Mouse (Mus musculus) brain, embryonic 14.5 days (tissue): ENCODE data around the gene Proser2. TPM values are rescaled to one million over a fixed set of nuclear protein-coding genes. Genes with fewer than 3 reads are reported as not detected.
"Not testable (repeated sequence)": the region's sequence is repeated elsewhere in the genome, so short reads cannot be mapped to it uniquely, and the experiment has no call there.

Source experiments
- DNase-seq: peaks from one replicate; pipeline ENCODE4 v3.0.0-alpha.2; 2011; ENCODE audit warnings: low read depth
- CTCF ChIP-seq: fragments of 200-500 bp; IDR thresholded peaks from 2 replicates; pipeline ENCODE4 v1.5.1; 2012; ENCODE audit warnings: inconsistent platforms, mild to moderate bottlenecking, moderate library complexity, borderline replicate concordance; ENCODE audit not compliant: insufficient read depth, insufficient read length; ENCODE audit errors: extremely low read depth
- POLR2A ChIP-seq: fragments of 200-500 bp; IDR thresholded peaks from 2 replicates; pipeline ENCODE4 v1.6.1; 2012; ENCODE audit warnings: mild to moderate bottlenecking, inconsistent platforms, borderline replicate concordance; ENCODE audit not compliant: poor library complexity, insufficient read depth, insufficient read length, severe bottlenecking; ENCODE audit errors: extremely low read depth
- polyA plus RNA-seq: library from polyadenylated mRNA; depleted of rRNA; stranded (reverse); fragments of >200 nt; gene quantifications from 2 replicates; pipeline ENCODE4 v1.2.3, GENCODE M21; 2012

Proser2 gene
- polyA plus RNA-seq, 1 experiment, result 3.1 TPM

DNA sequence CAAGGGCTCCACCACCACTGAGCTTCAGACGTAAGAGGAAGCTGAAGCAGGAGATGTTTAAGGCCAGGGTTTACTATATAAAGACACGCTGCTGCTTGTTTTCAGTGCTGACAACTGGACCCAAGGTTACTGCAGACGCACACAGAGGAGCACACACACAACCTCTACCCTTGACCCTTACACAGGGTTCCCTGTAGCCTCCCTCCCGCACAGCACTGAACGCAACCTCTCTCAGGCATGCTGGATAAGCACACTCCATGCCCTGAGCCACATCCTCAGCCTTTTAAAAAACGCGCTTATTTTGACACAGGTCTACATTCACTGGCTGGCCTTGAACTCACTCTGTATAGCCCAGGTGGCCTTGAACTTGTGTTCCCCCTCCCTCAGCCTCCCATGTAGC is 7.0 kb downstream of the Proser2 start:
- no peak for DNase-seq
- TF ChIP-seq CTCF (no peak), POLR2A (no peak)

DNA sequence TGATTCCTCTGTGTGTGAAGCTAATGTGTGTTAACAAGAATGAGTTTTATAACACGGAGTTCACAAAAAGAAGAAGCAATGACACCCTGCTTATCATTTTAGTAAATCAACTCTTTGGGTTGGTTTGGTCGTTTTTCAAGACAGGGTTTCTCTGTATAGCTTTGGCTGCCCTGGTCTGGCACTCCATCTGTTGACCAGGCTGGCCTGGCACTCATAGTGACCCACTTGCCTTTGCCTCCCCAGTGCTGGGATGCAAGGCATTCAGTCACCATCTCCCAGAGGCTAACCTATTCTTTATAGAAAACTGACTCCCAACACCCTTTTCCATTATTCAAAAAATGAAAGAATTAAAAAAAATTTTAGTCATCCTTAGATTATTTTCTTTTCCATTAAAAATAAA is 8.9 kb downstream of the Proser2 start:
- DNase-seq, result no peak
- no peak for TF ChIP-seq POLR2A
- TF ChIP-seq CTCF, result no peak

GRCm38 (mm10) chr2:6118246-6118645 is 11.8 kb downstream of the Proser2 start:
- DNase-seq, result no peak
- TF ChIP-seq POLR2A, result no peak
- no peak for TF ChIP-seq CTCF

GRCm38 (mm10) chr2:6113792-6114191 is 16.2 kb downstream of the Proser2 start:
- TF ChIP-seq POLR2A, result no peak
- TF ChIP-seq CTCF, result no peak
- peak; percentile 8 for DNase-seq

DNA sequence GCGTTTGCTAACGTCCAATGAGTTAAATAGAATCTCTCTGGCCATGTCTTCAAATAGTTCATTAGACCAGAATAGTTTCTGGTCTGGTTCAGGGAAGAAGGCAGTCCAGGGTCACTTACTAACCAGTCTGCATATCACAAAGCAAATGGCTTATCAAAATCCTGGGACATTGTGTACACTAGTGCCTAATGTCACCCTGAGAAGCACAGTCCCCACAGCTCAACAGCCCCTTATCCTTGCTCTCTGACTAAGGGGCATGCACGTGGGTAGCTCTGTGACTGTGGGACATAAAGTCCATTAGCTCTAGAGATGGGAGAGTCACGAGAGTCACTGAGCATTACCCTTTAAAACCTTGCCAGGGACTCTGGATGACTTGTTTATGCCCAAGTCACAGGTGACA is 17.4 kb downstream of the Proser2 start:
- TF ChIP-seq CTCF (no peak), POLR2A (no peak)
- no peak for DNase-seq

GRCm38 (mm10) chr2:6105437-6105836 is 24.6 kb downstream of the Proser2 start:
- DNase-seq, result no peak
- TF ChIP-seq POLR2A (no peak), CTCF (no peak)

DNA sequence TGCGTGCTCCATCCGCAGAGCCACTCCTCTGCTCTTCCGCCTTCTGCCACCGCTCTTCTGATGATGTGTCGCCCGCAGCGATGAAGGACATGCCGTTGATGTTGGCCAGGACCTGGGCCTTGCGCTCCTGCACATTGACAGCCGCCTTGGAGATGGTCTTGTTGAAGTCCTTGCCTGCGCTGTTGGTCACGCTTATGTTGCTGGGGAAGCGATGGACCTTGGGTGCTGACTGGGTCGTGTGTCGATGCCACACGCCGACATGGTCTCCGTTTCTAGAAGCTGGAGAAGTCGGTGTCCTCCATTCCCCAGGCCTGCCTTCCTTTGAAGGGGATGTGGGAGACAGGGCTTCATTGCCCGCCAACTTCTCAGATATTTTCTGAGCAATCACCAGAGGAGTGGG is 29.3 kb downstream of the Proser2 start:
- DNase-seq, result no peak
- TF ChIP-seq POLR2A (no peak), CTCF (no peak)

DNA sequence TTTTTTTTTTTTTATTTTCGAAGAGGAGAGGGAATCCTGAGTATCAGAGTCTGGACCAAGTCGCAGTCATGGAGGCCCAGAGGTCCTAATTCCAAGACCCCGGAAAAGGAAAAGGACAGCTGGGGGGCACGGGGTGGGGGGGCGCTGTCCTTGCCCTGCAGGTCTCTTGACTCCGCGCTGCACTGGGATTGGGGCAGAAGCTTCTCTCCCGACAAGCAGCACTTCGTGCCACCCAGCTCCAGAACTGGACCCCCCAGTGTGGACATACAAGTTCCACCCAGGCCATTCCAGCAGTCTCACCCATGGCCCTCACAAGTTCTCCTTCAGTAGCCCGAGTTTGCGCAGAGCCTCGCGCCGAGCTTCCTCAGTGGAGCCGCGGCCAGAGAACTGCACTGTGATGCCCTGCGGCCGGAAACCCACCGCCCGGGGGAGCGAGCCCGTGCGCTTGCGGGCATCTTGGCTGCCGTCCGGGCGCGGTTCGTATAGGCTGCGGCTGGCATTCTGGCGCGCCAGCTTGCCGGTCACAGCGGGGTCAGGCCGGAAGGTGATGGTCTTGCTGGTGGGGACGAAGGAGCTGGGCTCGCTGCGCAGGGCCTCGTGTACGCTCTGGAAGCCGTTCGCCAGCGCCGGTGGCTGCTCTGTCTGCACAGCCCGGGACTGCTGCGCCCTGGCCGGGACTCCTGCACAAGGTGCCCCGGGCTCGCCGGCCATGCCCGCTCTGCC is 29.8 kb downstream of the Proser2 start:
- peak; percentile 60 for DNase-seq
- TF ChIP-seq CTCF (no peak), POLR2A (no peak)

- TF ChIP-seq CTCF, result no peak
- DNase-seq, result no peak
These were observed 30.6 kb downstream of the Proser2 start for GRCm38 (mm10) chr2:6099443-6099842.

DNA sequence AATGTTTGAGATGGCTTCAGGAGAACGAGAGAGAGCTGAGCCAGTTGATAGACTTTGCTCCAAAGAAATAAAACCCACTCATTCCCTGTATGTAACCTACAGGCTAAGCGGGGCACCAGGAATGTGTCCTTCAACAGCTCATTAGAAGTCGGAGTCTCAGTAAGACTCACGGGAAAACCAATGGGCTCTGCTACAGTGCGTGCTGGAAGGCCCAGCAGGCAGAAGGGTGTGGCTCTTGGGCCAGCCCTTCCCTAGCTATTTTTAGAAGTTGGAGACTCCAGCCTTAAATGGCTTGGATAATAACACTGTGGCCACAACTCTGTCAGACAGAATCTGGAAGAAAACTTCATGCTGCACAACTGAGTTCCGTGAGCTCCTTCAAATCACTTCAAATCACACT is 31.1 kb downstream of the Proser2 start:
- DNase-seq, result no peak
- no peak for TF ChIP-seq POLR2A
- TF ChIP-seq CTCF, result no peak

GRCm38 (mm10) chr2:6097113-6097716 is 32.8 kb downstream of the Proser2 start:
- no peak for DNase-seq
- no peak for TF ChIP-seq CTCF
- TF ChIP-seq POLR2A, result no peak

DNA sequence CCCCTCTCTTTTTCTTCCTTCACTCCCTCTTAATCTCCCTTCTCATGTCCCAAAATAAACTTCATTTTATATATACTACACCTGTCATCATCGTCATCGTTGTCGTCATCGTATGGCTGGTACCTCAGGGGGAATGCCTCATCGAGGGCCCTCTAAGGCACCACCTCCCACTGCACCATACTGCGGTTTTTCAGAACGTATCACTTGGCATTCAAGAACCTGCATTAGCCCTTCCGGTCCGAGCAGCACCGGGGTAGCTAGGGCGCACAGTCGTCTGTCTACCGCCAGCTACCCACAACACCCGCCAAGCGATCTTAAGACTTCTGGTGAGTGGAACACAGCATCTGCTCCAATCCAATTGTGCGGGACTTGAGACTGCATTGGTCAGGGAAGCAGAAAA is 40.1 kb downstream of the Proser2 start:
- DNase-seq, result not testable (repeated sequence)

DNA sequence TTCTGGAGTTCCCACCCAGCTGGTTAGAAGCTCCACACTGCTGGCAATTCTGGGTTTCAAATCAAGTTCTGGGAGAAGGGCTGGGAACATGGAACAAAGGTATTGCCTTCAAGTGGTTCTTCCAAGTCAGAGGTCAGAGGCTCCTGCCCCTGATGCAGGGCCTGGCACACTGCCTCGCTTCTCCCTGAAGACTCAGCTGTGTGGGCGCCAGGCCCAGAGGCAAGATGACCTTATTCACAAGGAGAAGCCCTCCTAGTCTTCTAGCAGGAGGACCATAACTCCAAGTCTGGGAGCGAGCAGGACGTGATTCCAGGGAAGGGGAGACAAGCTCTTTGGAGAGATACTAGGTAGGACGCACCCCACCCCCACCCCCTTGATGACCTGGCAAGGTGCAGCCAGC is 42.9 kb downstream of the Proser2 start:
- no peak for DNase-seq
- TF ChIP-seq POLR2A (no peak), CTCF (no peak)
